Mouse (Mus musculus): ENCODE measurements around the gene Aqp5.
A peak's percentile ranks its signal among the peaks of the same experiment; 100 is the strongest.

Gene Aqp5

GRCm38 (mm10) chr15:99596841-99597240, 6.3 kb downstream of the Aqp5 start:
- no peak for DNase-seq (ENCODE audit: low spot score)

GRCm38 (mm10) chr15:99597596-99597995, 7.0 kb downstream of the Aqp5 start:
- DNase-seq (ENCODE audit: low spot score): no peak

DNA sequence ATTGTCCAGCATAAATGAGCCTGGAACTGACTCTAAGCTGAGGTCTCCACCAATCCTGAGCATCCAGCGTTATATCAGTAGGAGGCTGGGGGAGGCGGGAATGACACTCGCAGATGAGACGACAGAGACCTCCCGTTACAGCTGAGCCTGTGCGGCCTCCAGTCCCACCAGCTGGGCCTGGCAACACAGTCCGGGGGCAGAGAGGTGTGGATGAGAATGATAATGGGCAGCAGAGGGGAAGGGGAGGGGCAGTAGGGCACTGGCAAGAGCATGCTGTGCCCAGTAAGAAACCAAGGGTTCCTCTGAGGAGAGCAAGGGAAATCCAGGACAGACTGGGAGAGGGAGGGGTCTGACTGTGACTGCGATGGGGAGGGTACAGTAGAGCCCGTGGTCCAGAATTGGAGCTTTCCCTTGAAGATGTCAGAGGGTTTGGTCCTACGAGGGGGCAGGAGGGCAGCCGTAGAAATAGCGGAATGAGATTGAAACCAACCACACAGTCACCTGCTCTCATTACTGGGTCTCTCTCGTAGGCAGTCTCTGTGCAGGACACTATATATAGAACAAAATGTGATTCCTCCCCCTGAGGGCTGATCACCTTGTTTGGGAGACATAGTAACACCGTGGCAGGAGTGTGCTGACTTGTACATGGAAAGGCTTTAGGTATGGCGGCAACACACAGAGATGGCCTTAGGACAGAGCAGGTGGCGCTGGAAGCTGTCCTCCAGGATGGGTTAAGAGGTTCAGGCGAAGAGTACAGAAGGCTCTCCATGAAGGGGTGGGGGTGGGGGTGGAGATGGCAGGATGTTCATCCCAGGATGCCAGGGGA, 8.9 kb downstream of the Aqp5 start:
- DNase-seq (ENCODE audit: low spot score): no peak

- no peak for DNase-seq (ENCODE audit: low spot score)
Observed at GRCm38 (mm10) chr15:99600986-99601822, 10.6 kb downstream of the Aqp5 start, which contains the start of gene Aqp6. Gene Aqp6, plus strand, starts transcription at chr15:99601400.

- DNase-seq (ENCODE audit: low spot score): no peak
Observed at GRCm38 (mm10) chr15:99601823-99602120, 11.2 kb downstream of the Aqp5 start.

DNA sequence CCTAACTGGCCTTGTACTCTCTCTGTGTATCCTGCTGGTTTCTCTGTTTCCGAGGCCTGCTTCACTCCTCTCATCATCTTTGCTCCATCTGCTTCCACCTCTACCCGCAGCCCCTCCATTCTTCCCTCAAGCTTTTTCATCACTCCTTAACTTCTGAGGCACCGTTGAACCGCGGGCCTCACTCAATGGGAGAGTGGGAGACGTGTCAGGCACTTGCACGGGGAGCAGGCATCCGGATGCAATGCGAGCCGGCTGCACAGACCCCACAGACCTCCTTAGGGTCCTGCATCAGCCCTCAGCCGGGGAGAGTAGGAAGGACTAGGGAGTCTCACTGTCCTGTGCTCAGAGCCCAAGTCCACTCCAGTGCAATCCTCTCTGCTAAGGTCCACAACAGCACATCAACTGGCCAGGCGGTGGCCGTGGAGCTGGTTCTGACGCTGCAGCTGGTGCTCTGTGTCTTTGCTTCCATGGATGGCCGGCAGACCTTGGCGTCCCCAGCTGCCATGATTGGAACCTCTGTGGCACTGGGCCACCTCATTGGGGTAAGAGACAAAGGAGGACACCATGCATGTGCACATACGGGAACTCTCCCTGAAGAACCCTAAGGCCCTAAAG, 11.7 kb downstream of the Aqp5 start:
- DNase-seq (ENCODE audit: low spot score): no peak

GRCm38 (mm10) chr15:99603216-99603615, 12.6 kb downstream of the Aqp5 start:
- no peak for DNase-seq (ENCODE audit: low spot score)

DNA sequence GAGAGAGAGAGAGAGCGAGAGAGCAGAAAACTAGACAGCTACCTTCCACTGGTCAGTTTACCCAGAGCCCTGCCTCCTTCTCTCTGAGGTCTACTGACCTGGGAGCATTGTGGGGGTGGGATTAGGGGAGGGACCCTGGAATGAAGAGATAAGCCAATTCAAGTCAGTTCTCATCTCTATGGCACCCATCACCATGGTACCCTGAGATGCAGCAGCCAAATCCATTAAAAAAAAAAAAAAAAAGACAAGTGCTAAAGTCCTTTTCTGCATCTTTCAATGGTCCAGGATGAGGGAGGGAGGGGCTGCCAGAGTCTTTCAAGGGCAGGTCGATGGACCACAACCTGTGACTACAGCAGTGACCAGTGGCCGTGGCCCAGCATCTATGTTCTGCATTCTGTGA, 15.0 kb downstream of the Aqp5 start:
- DNase-seq (ENCODE audit: low spot score): no peak

DNA sequence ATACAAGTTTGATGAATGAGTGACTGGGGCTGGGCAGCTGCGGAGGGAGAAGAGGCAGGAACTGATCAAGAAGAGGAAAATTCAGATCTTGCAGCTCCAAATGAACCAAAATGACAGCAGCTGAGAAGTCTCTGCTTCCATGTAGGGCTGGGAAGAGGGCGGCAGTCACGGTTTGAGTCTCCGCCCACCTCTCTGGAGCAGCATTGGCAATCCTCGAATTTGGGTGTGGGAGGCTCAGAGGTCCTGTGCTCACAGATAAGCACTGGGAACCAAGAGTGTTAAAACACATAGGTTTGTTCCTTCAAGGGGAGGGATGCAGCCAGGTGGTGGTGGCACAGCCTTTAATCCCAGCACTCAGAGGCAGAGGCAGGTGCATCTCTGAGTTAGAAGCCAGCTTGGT, 15.9 kb downstream of the Aqp5 start:
- peak; percentile 43 for DNase-seq (ENCODE audit: low spot score)

DNA sequence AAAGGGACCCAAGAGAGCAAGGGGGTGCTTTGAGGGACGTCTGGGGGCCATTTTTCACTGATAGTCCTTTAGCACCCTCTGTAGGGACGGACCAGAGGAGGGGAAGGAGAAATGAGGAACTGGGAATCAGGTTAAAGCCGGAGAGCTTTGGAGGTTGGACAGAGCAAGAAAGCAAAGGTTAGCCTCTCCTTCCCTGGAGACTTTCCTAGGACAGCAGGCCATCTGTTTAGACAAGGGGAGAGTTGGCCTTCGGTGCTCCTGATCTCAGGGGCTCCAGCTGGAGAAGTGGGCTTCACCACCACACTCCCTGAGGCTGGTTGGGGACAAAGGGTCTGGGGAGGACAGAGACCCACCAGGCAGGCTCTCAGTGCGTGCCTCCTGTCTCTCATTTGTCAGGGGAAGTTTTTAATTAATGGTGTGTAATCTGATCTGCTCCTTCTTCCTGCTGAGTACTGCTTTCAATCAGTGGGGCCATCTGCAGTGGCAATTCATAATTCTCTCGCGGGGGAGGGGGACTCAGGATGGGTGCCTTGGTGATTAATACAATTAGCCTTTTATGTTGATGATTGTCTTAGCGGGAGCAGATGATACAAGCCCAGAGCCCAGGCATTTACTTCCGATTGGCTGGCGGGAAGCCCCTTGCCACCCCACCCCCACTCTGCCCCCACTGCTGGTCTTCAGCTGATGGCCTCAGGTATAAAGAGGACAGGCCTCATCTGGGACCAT, 17.0 kb downstream of the Aqp5 start:
- no peak for DNase-seq (ENCODE audit: low spot score)

DNA sequence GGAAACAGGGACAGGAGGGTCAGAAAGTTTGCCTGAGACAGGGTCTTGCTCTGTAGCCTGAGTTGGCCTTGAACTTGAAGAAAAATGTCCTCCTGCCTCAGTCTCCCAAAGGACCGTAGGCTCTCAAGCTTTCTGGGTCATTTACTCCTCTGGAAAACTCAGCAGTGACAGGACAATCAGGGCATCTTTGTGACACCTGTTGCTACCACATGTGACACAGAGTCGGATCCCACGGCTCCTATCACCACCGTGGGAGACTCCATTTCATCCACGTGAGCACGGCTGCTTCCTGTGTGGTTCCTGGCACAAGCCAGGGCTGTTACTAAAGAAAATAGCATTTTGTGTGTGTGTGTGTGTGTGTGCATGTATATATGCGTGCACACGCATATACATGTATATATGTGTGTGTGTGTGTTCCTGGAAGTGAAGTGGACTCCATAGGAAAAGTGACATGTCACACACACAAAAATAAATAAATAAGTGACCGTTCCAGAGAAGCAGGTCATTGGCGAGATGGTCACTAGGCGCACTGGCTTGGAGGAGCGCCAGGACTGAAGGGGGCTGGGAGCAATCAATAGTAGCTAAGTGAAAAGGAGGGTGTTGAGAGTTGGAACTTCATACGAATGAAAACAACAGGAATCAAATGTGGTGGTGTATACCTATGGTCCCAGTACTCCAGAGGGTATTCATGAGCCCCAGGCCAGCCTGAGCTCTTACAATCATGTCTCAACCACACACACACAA, 18.0 kb downstream of the Aqp5 start:
- no peak for DNase-seq (ENCODE audit: low spot score)

- DNase-seq (ENCODE audit: low spot score): no peak
Observed at GRCm38 (mm10) chr15:99611563-99611962, 21.0 kb downstream of the Aqp5 start.

GRCm38 (mm10) chr15:99614273-99614672, 23.7 kb downstream of the Aqp5 start:
- no peak for DNase-seq (ENCODE audit: low spot score)

DNA sequence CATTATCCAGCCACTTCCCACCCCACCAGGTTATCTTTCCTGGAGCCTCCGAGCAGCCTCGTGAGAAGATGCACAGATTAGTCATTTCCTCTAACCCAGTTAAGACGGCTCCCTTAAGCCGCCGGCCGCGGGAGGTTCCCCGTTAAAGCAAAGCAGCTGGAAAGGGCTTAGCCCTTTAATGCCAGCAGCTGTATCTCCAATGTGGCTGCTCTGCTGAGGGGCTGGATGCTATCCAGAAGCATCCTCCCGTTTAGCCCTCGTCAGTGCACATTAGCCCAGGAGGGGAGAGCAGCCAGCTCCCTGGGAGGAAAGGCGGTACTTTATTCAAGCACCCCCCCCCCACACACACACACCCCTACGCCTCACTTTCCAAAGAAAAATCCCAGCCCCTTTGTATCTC, 24.2 kb downstream of the Aqp5 start:
- peak; percentile 60 for DNase-seq (ENCODE audit: low spot score)

DNA sequence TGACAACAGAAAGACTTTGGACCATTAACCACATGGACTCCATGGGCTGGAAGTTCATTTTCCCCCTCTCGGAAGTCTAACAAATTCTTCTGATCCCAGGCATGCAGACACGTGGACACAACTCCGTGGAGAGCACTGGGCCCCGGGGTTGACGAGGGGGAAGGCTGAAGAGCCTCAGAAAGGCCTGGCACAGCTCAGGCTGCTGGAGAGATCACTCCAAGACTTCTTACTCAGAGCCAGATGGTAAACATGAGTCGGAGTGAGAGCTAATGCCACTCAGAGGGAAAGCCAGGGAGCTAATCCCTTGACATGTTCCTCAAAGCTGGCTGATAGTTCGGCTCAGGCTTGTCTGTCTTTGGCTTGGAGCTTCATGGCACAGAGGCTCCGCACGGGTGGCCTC, 24.7 kb downstream of the Aqp5 start:
- no peak for DNase-seq (ENCODE audit: low spot score)

GRCm38 (mm10) chr15:99618595-99618994, 28.0 kb downstream of the Aqp5 start:
- no peak for DNase-seq (ENCODE audit: low spot score)

GRCm38 (mm10) chr15:99619821-99620220, 29.2 kb downstream of the Aqp5 start:
- no peak for DNase-seq (ENCODE audit: low spot score)

DNA sequence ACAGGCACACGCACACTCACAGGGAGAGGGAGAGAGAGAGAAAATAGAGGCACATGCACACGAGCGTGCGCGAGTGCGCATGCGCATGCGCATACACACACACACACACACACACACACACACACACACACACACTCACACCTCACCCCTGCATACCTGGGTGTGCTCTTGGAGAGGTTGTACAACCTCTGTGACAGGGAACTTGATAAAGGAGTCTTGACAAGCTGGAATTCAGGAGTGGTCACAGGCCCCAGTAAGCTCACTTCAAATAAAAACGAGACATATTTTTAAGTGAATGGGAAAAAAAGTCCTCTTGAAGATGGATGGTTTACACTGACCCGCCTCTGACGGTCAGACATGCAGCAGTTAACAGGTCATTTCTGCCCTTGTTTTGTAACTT, 31.5 kb downstream of the Aqp5 start:
- DNase-seq (ENCODE audit: low spot score): no peak

DNA sequence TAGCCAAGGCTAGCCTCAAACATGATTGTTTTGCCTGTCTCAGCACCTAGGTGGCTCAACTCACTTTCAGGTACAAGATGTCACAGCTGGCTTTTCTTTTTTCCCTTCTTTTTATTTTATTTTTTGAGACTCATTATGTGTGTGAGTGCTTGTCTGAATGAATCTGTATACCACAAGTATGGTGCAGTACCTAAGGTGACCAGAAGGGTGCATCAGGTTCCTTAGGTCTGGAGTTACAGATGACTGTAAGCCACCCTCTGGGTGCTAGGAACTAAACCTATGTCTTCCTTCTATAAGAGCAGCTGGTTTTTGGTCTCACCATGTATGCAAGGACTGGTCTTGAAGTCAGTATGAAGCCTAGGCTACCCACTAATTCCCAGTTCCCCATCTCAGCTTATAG, 41.0 kb downstream of the Aqp5 start:
- no peak for DNase-seq (ENCODE audit: low spot score)

GRCm38 (mm10) chr15:99634702-99635101, 44.1 kb downstream of the Aqp5 start:
- no peak for DNase-seq (ENCODE audit: low spot score)

DNA sequence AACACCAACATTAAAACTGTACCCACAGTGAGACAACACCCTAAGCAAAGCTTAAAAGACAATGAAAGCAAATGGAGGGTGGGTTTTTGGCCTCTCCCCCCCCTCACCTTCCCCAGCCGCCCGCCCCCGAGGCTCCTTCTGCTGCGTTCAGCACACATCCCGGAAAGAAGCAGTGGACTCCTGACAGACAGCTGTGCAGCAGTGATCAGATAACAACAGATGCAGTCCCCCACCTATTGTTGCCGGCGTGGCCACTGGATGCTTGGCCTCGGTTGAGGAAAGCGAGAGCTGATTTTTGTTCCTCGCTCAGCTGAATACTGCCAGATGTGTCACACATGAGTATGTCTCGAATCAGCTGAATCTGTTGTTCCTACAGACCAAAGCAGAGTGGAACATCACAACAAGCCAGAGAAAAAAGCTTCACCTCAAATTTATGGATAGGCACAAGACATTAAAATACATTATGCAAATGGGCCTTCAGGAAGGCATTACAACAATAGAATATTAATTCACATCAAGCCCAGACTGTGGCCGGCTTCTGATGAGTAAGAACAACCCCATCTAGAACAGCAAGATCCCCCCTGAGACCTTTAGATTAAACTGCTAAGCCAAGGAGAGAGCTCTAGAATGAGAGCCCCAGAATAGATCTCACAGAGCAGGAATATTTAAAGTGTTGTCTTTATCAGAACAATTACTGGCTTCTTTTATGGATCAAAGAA, 47.0 kb downstream of the Aqp5 start:
- no peak for DNase-seq (ENCODE audit: low spot score)
